Mouse (Mus musculus): ENCODE data around the gene 9330182L06Rik.

DNA sequence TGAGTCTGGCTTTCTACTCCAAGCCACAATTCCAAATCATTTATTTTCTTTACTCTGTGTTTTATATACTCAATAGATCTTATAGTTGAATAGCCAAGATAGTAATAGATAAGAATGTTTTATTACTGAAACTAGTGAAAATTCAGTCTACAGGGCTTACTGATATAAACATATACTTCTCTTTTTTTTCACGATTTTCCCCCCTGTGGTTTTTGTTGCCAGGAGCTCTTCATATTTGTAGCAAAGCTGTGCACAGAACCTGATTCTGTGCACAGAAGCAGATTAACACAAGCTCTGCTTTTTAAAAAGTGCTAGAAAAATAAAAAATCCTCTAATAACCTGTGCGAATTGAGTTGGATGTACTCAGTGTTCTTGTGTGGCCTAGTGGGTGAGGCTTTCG lies 79.7 kb downstream of the 9330182L06Rik start:
- no peak for TF ChIP-seq MAFK (IDR thresholded peaks at IDR 0.05; ENCODE audit: insufficient read depth, low read depth, low read length)
- no peak for TF ChIP-seq HCFC1 (IDR thresholded peaks at IDR 0.05; ENCODE audit: borderline replicate concordance, insufficient read depth, low read length)
- no peak for TF ChIP-seq CHD2 (IDR thresholded peaks at IDR 0.05; ENCODE audit: low read depth, low read length)
